In genomic region chr1:131573721-131574120, GRCm38 (mm10) we compare ENCODE assay signal across 9 mouse cellular contexts. TPM values are rescaled to one million over a fixed set of nuclear protein-coding genes. Genes with fewer than 3 reads are reported as not detected.
DNase-seq lines count a peak whose midpoint lies in the region; ATAC-seq lines count a peak whose summit lies in the region.
"Had no signal": no experiment of that assay in that cellular context is flagged by ENCODE, and none has a peak within 500 bp of the region (broad histone marks: within the 10 kb centered on the region; RNA-seq: fewer than 3 reads in every experiment).

No protein-coding gene starts in this region.

- H3K4me1 ChIP-seq in midbrain, embryonic 13.5 days (replicated peaks), result no peaks in the 10 kb centered on the region

- WGBS in midbrain, embryonic 13.5 days, result 92% methylated on average over 14 of the region's 14 CpGs

- H3K4me3 ChIP-seq in midbrain, embryonic 13.5 days (replicated peaks), result no peak overlapping the region

- no peaks in the 10 kb centered on the region for H3K27me3 ChIP-seq in midbrain, embryonic 13.5 days

- DNase-seq in kidney, postnatal 25 days, result peak; percentile 24 to 37
- no peak for DNase-seq in kidney, adult 11 months
- DNase-seq in NIH3T3 (ENCODE audit: low read depth), result peak; percentile 58
- no peak for DNase-seq in layer of hippocampus, postnatal 14 days (ENCODE audit: low spot score in 2 of 2)
- no peak for DNase-seq in layer of hippocampus, adult 9-11 months

- no peaks in the 10 kb centered on the region for H3K36me3 ChIP-seq in midbrain, embryonic 13.5 days

- peak; percentile 64 for ATAC-seq in CD4-positive, CD25-positive, alpha-beta regulatory T cell, adult 4 months
- peak; percentile 56 to 74; a peak in 2 of 4 replicates for ATAC-seq in hematopoietic stem cell, adult 5-6 weeks (replicated peaks in 1 of 2; ENCODE audit: insufficient read depth in 1 of 2, low FRiP score in 2 of 2, low TSS enrichment in 1 of 2, low read depth in 1 of 2, poor library complexity in 2 of 2, severe bottlenecking in 2 of 2)
- 0 out of 2 replicates have a peak, but pooled peaks have one; percentile 60 for ATAC-seq in midbrain, embryonic 13.5 days

- H3K9me3 ChIP-seq in midbrain, embryonic 13.5 days, result no peaks in the 10 kb centered on the region

- H3K27ac ChIP-seq in midbrain, embryonic 13.5 days, result no peak overlapping the region

- H3K9ac ChIP-seq in midbrain, embryonic 13.5 days (replicated peaks), result no peak overlapping the region

- H3K4me2 ChIP-seq in midbrain, embryonic 13.5 days (replicated peaks), result no peak overlapping the region

RNA-seq across cellular contexts. Expression of gene Avpr1b, which starts 25.3 kb away (rescaled TPM):
- polyA plus RNA-seq in CD4-positive, CD25-positive, alpha-beta regulatory T cell, adult 4 months (2017; shearing (Covaris generic)), result not detected
- not detected in 2 replicates for total RNA-seq in hematopoietic stem cell, adult 5-6 weeks (2017)
- not detected in 2 replicates for polyA plus RNA-seq in midbrain, embryonic 13.5 days (2015; fragmentation: Nextera tagmentation; extraction: Ambion mirVana)
- total RNA-seq in layer of hippocampus, postnatal 14 days (2021), result under 1 TPM; 0.21 to 0.37 TPM
- polyA plus RNA-seq: heart, embryonic 14.5 days had no signal

RNA-seq across cellular contexts. Expression of gene Fam72a, which starts 46.0 kb away (rescaled TPM):
- polyA plus RNA-seq in CD4-positive, CD25-positive, alpha-beta regulatory T cell, adult 4 months (2017; shearing (Covaris generic)), result under 1 TPM; 0.24 to 0.73 TPM
- 2.0 and 3.1 TPM in 2 replicates for total RNA-seq in hematopoietic stem cell, adult 5-6 weeks (2017)
- polyA plus RNA-seq in midbrain, embryonic 13.5 days (2015; fragmentation: Nextera tagmentation; extraction: Ambion mirVana), result 1.8 and 2.1 TPM in 2 replicates
- total RNA-seq in layer of hippocampus, postnatal 14 days (2021), result 1 to 10 TPM in 1 of 2 experiments, under 1 TPM in 1; 0.95 to 1.8 TPM

RNA-seq across cellular contexts. Expression of gene Srgap2, which starts 46.6 kb away (rescaled TPM):
- 10 to 100 TPM; 25.0 to 31.5 TPM for polyA plus RNA-seq in CD4-positive, CD25-positive, alpha-beta regulatory T cell, adult 4 months (2017; shearing (Covaris generic))
- total RNA-seq in hematopoietic stem cell, adult 5-6 weeks (2017), result 15.6 and 18.3 TPM in 2 replicates
- 16.6 and 18.8 TPM in 2 replicates for polyA plus RNA-seq in midbrain, embryonic 13.5 days (2015; fragmentation: Nextera tagmentation; extraction: Ambion mirVana)
- 100 to 1,000 TPM; 116 to 117 TPM for total RNA-seq in layer of hippocampus, postnatal 14 days (2021)

Comparison
In these comparisons a context has a peak if more than half of its experiments do, and no peak if none do; other contexts are left out.
1. DNase-seq: peak in kidney, postnatal 25 days (2 of 2) and NIH3T3 (single experiment); none in kidney, adult 11 months (single experiment), layer of hippocampus, postnatal 14 days (0 of 2) and layer of hippocampus, adult 9-11 months (single experiment).
2. Peak in every context shown above with its lines, with median percentiles within 50 percentile points of each other: ATAC-seq.